Mouse (Mus musculus) brain, embryonic 14.5 days (tissue): ENCODE data around the gene Actg2. TPM values are rescaled to one million over a fixed set of nuclear protein-coding genes. Genes with fewer than 3 reads are reported as not detected.
"Not testable (repeated sequence)": the region's sequence is repeated elsewhere in the genome, so short reads cannot be mapped to it uniquely, and the experiment has no call there.

Experiments used
- DNase-seq: peaks from one replicate; pipeline ENCODE4 v3.0.0-alpha.2; 2011; ENCODE audit warnings: low read depth
- CTCF ChIP-seq: fragments of 200-500 bp; IDR thresholded peaks from 2 replicates; pipeline ENCODE4 v1.5.1; 2012; ENCODE audit warnings: inconsistent platforms, mild to moderate bottlenecking, moderate library complexity, borderline replicate concordance; ENCODE audit not compliant: insufficient read depth, insufficient read length; ENCODE audit errors: extremely low read depth
- POLR2A ChIP-seq: fragments of 200-500 bp; IDR thresholded peaks from 2 replicates; pipeline ENCODE4 v1.6.1; 2012; ENCODE audit warnings: mild to moderate bottlenecking, inconsistent platforms, borderline replicate concordance; ENCODE audit not compliant: poor library complexity, insufficient read depth, insufficient read length, severe bottlenecking; ENCODE audit errors: extremely low read depth
- polyA plus RNA-seq: library from polyadenylated mRNA; depleted of rRNA; stranded (reverse); fragments of >200 nt; gene quantifications from 2 replicates; pipeline ENCODE4 v1.2.3, GENCODE M21; 2012; rRNA removed

Gene Actg2
- 1.5 and 1.9 TPM in 2 replicates for polyA plus RNA-seq

DNA sequence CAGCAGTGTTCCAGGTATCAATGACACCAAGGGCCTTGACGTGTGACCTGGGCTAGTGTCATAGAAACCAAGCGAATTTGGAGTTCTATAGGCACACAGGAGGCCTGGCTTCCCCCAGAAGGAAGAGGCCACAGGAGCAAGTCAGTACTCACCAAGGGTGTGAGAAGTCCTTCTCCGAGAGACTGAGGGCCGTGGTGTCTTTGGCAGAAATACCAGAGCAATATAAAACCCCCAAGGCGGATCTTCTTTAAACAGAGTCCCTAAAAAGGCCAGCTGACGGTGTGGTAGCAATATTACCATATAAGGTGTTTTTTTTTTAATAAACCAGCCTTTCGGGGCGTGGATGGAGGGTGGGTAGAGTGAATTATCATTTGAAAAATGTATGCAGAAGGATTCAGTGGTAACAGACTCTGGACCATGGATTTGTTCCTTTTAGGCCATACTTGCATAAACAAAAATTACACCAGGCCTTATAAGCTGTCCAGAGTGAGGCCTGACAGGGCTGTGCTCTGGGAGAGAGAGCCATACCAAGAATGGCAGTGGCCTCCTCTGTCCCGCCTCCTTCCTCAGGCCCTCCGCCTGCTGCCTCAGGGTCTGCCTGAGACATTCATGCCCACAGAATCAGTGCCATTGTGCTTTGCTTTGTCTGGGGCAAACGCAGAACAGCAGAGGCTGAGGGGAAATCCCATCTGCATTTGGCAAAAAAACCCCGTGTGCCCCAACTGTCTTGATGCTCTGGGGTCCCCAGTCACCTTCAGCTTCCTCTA is at the start of gene Actg2:
TSS of gene Actg2 (minus strand) at position 238 of the 767 bp plus-strand sequence.
- peak; percentile 2 for DNase-seq
- TF ChIP-seq POLR2A (no peak), CTCF (no peak)

GRCm38 (mm10) chr6:83585328-83585727 is 49.3 kb upstream of the Actg2 start:
- not testable (repeated sequence) for DNase-seq

- TF ChIP-seq CTCF = no peak
- no peak for TF ChIP-seq POLR2A
- DNase-seq = no peak
These were observed 47.5 kb upstream of the Actg2 start for GRCm38 (mm10) chr6:83583591-83583990.

DNA sequence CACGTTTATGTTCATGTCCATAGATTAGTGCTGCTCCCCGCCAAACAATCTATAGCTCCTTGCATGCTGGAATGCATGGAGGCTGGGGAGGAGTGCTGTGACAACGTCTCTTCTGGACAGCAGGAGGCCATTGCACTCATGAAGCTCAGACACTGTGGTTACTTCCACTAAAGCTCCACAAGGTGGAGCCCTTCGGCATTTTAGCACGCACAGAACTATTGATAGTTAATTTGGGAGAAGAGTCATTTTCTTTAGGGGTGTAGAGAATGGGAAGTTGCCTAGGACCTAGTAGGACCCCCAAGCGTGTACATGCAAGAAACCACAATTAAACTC is 46.8 kb upstream of the Actg2 start:
- no peak for TF ChIP-seq POLR2A
- peak; percentile 85 for TF ChIP-seq CTCF
- DNase-seq = peak; percentile 84

DNA sequence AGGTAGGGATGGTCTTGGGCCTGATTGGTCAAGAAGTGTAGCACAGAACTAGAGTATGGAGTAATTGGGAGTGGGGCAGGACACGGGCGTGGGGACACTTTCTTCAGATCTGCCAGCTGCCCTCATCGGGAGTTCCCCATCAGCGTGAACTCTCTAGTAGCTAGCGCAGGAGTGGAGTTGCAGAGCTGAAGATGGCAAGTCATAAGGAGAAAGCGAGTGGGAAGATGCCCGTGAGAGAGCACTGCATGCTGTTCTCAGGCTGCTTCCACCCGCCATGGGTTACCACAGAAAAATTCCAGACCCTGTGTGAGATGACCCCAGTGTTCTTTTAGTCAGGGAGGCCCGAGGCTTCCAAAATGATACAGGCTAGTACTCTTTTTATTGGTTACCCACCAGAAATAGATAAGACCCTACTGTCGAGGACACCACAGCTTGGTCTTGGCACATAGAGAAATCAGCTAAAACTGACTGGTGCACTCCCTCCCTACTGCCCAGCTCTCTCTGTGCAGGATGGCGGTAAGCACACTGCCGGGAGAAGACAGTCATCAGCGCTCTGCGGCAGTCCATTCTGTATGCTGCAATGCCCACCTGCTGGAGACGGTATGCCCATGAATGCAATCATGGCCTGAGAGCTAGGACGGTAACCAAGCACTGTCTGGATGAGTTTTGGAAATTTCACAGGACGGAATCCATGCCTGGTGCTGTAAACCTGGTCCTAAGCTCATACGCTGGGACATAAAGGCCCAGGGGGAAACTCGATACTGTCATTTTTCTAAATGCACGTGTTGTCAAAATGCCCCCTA is 46.3 kb upstream of the Actg2 start:
- DNase-seq = no peak
- TF ChIP-seq CTCF = no peak
- no peak for TF ChIP-seq POLR2A

DNA sequence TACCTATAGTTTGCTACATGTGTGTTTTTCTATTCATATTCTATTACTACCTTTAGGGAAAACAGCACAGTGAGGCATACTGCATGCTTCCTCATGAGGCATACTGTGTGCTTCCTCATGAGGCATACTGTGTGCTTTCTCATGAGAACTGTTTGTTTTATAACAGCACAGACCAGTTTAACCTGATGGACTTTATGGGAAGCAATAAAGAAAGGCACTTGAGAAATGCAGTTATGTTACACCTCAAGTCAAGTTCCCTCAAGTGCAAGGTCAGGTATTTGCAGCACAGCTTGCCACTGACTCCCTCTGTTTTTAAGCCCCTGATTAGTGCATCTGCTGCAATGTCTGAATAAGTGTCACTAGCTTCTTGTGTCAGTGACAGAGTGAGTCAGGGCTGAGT is 41.5 kb upstream of the Actg2 start:
- TF ChIP-seq POLR2A = no peak
- no peak for TF ChIP-seq CTCF
- DNase-seq = no peak

GRCm38 (mm10) chr6:83575609-83576008 is 39.5 kb upstream of the Actg2 start:
- TF ChIP-seq CTCF = no peak
- no peak for TF ChIP-seq POLR2A
- DNase-seq = no peak

DNA sequence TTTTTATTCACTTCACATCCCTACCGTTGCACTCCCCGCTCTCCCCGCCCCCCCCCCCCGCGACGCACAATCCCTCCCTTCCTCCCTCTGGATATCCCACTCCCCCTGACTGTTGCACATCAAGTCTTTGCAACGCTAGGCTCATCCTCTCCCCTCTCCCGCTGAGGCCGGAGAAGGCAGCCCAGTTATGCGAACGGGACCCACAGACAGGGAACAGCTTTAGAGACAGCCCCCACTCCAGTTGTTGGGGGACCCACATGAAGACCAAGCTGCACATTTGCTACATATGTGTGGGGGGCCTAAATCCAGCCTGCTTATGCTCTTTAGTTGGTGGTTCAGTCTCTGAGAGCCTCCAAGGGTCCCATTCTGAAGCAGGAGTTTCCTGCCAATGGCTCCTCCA is 36.6 kb upstream of the Actg2 start, which contains the start of gene Stambp:
TSS of gene Stambp (minus strand) at position 59 of the 400 bp plus-strand sequence.
- TF ChIP-seq CTCF (no peak), POLR2A (no peak)
- DNase-seq = no peak

DNA sequence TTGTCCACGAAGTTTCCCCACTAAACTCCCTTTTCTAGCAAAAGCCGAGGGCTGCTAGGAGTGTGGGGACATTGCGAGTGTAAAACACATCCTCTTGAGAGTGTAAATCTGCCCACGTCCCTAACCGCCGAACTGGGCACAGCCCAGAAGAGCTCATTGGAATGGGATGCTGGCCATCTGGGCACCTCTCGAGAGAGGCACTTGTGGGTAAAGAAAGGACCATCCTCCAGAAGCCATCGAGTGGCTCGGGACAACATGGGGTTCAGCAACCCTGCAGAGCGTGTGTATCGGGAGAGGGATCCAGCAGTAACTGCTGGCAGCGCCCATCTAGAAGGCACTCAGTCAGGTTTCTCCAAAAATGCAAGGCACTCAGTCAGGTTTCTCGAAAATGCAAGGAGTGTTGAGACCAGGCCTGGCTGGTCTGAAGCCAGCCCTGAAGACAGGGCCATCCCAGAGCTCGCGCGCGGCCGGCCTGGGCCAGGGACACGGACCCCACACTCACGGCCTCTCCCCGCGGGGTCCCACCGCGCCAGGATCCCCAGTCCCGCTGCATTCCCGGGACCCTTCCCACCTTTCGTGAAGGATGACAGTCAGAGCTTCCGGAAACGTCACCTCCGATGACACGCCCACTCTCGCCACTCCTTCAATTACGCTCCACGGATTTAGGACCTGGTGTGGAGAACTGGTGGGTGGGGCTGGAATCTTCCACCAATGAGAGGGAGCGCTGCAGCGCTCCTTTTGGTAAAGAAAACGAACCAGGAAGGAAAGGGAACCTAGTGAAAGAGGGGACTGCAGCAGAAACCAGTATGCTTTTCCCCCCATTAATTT is 36.0 kb upstream of the Actg2 start:
- DNase-seq = peak; percentile 98
- TF ChIP-seq POLR2A = no peak; the same call in 1 of the 2 replicates
- no peak for TF ChIP-seq CTCF

DNA sequence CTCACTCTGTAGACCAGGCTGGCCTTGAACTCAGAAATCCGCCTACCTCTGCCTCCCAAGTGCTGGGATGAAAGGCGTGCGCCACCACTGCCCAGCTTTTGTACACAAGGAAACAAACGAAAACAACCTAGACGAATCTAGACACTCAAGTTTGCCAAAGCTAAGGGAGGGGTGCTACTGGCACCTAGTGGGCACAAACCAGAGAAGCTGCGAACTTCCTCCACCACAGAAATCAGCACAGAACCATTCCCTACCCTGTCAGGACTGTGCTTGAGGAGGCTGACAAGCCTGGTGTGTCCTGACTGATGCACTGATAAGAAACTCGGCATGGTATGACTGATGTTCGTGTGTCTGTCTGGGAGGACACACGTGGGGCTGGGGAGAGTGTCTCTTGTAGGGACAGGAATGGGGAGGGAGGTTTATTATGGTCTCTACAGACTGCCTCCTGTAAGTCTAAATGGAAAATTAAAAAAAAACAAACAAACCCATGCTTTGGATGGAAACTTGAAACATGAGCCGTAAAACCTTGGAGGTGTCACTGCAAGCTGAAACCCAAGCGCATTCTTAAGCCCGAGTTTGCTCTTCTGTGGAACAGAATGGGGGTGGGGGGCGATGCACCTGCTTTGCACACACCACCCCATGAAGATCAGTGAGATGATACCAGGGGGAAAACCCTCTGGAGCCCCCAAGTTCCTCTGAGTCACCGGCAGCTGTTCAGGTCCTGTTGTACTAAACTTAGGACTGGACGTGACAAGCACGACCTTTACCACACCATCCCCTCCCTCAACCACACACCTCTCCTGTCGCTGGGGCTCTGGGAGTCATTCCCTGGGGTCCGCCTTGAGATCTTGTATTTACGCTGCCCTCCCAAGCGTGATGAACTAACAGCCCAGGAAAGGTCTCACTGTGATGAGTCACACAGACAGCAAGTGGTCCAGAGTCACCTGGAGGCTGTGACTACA is 33.1 kb upstream of the Actg2 start:
- peak; percentile 17 for DNase-seq

More for the DNA sequence above, 33.1 kb upstream of the Actg2 start:
- TF ChIP-seq POLR2A = no peak
- no peak; the same call in 1 of the 2 replicates for TF ChIP-seq CTCF
